Mouse (Mus musculus): ENCODE measurements around the gene Spry1. TPM values are rescaled to one million over a fixed set of nuclear protein-coding genes. Genes with fewer than 3 reads are reported as not detected.
A peak's percentile ranks its signal among the peaks of the same experiment; 100 is the strongest.

Gene Spry1
- polyA plus RNA-seq, 3 experiments from 2014 or later: 7.9 to 19.2 (median 16.0) TPM

DNA sequence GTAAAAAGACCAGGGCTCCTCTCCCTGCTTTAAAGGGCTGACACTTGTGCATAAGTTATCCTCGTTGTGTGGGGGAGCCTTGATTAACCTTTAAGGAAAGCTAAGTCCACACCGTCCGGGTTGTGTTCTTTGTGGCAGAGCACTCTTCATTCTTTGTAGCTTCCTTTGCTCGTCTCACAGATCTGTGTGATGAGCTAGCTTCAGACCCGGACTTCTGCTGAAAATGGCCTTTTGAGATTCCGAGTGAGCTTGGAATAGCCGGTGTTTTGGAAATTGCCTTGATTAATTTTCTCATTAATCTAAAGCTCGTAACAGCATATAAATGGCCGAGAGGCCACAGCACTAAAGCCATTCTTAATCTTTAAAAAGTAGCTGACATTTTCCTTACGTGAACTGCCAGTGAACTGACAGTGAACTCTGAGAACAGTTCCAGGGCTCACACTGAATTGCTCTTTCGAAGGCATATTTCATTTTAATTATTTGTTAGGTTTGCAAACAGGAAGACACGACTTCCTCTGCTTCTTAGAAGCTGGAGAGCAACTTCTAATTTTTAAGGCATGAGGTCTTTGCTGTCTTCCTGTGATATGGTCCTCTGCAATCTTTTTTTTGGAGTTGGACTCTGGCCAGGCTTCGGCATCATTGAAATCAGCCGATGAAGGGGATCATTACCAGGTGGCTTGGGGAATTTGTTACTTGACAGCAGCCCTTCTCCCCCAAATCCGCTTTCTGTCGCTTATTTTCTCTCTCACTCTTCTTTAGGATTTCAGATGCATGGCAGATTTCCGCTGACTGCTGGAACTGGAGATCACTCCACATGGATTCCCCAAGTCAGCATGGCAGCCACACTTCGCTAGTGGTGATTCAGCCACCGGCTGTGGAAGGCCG lies 2.3 kb downstream of the Spry1 start:
- ATAC-seq: no peak

DNA sequence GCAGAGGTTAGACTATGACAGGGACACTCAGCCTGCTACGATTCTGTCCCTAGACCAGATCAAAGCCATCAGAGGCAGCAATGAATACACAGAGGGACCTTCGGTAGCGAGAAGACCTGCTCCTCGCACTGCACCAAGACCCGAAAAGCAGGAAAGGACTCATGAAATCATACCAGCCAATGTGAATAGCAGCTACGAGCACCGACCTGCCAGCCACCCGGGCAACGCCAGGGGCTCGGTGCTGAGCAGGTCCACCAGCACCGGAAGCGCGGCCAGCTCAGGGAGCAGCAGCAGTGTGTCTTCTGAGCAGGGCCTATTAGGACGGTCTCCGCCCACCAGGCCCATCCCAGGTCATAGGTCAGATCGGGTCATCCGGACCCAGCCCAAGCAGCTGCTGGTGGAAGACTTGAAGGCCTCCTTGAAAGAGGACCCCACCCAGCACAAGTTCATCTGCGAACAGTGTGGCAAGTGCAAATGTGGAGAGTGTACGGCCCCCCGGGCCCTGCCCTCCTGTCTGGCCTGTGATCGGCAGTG lies 3.0 kb downstream of the Spry1 start:
- ATAC-seq: peak; percentile 11

DNA sequence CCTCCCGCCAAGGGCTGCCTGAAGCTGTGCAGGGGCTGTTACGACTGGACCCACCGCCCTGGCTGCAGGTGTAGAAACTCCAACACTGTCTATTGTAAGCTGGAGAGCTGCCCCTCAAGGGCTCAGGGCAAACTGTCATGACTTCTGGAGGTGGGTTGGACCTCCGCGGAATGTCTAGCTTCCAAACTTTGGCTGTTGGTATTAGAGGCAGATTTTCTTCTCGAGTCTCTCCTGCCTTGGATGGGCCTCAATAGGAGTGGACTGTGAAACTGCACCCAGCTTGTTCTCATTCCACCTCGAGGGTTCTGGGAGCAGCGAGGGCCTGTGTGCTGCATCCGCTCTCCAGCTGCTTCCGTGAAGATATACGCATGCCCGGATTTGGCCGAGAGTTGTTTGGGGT lies 3.7 kb downstream of the Spry1 start:
- ATAC-seq: no peak

DNA sequence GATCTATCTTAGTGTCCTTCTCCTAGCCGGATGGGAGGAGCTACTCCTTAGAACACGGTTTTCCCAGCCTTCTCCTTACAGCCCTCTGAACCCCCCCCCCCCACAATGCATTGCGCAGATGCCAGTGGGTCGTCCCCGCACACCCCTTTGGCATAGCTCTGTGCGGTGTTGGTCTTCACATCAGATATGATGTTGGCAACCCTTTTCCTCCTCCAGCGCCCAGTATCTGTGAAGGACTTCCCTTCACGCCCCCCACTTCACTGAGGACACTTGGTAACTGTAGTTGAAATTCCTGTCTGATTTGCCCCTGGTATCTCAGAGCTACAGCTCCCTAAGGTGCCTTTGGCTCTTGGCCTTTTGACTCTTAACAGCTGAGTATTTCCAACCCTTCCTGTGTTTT lies 4.2 kb downstream of the Spry1 start:
- no peak for ATAC-seq

DNA sequence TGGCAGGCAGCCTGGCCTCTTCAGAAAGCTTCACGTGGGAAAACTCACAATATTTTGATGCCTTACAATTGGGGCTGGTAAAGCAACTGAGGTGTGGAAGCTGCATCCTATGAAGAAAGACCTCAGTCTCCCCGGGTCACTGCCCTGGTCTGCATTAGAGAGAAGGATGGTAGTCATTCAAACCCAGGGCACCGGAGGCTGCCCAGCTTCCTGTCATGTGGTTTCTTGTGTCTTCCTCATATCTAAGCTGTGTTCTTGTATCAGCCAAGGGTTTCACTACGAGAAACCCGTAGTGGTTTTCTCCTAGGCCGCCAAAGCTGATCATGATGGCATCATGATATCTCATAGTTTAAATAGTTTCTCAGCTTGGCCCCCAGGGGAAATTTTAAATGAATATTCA lies 5.3 kb downstream of the Spry1 start:
- ATAC-seq: peak; percentile 56

DNA sequence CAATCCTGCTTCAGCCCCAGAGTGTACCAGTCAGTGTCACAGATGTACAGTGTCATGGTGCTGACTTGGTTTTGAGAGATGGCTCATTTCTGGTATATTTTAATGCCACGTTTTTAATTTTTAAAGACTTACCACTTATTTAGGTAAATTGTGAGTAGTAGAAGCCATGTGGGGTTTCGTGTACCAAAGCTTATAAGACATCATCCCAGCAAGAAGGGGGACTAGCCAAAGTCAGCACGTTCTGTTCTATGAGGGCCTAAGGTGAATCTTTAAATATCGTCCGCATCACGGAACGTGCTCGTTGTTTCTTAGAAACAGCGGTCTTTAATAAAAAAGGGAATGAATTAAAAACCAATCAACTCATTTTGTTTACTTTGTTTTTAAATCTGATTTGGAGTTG lies 6.5 kb downstream of the Spry1 start:
- no peak for ATAC-seq

DNA sequence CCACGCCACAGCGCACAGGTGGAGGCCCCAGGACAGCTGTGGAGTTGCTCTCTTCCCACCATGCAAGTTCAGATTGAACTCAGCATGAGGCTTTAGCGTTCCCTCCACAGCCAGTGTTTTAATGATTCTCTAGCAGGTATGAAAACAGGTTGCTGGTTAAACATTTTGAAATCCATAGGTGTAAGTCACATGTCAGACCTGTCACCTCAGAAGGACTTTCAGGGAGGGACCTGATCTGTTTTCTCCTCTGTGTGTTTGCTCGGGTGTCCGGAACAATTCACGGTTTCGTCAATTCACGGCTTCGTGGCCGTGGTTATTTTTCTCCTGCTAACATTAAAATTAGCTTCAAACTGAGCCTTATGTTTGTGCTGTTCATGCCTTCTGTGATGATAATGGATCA lies 7.5 kb downstream of the Spry1 start:
- no peak for ATAC-seq

DNA sequence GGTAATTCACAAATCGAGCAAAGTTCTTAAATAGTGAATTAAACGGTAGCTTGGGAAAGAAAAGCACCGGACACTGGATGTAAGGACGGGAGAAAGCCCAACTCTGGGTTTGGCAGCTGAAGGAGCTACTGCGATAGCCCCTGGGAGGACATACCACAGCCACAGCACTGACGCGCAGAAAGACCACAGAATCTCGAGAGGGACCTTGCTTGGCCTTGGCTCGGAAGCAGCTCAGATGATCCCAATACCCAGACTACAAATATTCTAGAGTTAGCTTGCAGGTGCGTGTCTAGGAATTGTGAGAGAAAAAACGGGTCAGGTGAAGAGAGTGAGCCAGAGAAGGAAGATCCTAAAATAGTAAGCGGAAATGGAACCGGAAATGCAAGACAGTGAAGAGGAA lies 8.5 kb downstream of the Spry1 start:
- no peak for ATAC-seq

DNA sequence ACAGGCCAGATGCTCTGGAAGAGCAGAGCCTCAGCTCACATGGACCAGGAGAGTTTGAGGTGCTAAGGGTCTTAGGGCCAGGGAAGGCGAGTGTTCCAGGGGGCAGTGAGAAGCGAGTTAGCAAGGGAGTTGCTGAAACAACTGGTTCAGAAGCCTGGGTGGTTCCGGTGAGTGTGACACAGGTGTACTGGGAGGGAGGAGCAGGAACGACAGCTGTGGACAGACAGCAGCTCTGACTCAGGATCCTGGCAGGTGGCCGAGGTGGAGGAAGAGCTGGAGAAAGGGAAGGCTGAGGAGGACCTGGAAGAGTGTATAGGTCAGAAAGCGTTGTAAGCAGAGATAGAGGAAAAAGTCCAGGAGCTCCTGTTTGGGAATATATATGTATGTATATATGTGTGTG lies 9.5 kb downstream of the Spry1 start:
- ATAC-seq: no peak

DNA sequence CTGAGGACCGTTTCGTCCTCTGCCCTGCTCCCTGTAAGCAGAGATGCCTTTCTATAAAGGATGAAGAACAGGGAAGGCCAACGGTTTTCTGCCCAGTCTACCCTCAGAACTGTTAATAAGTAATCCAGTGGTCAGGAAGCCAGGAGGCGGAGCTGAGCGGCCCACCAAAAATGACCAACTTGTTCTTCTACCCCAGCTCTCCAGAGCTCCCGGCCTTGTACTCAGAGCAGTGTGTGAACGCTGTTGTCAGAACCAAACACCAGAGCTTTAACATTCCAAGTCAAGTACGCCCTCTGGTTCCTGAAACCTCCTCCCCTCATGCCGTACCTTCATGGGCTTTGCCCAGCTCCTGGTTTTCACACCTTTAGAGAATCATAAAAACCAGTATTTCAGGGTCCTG lies 12.8 kb downstream of the Spry1 start:
- no peak for ATAC-seq

DNA sequence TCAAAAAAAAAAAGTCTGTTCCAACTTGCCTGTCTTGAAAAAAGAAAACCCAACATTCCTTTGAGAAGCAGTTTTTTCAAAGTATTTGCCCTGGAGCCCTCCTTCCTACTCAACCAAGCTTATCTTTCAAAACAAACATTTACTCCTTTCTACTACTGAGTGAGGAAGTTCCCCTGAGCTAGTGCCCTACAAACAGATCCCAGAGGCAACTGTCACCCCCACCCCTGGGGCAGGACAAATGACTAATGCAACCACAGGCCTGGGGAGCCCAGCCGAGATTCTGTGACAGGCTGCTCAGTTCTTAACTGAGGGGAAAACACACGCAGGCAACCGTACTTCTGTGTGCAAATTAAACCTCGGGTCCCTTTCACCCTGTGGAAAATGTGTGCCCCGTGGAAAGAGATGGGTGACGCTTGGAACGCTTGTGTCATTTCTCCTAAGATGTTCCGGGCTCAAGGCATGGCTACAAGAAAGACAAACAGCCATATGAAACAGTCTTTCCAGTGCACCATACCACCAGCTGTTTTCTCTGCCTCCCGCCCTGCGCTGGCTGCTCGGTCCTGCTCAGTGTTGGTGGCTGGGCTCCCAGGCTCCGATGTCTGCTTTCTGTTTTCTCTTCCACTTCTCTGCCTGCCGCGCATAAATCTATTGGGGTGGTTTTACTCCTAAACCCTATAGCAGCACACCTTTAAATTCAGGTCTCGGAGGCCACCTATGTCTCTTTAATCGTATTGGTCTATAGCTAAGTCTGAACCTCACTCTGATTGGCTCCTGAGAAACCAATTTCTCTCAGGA lies 14.4 kb downstream of the Spry1 start:
- ATAC-seq: peak; percentile 81

DNA sequence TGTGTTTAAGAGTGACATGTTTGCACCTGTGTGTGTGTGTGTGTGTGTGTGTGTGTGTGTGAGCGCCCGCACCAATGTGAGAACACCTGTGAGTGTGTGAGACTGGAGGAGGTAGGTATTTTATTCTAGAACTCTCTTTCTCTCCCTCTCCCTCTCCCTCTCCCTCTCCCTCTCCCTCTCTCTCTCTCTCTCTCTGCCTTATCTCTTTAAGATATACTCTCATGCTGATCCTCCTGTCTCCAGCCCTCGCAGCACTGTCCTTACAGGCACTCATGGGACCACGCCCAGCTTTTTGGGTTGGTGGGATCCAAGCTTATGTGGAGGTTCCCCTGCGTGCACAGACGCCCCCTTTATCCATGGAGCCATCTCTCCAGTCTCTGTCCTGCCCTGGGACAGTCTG lies 15.0 kb downstream of the Spry1 start:
- ATAC-seq: peak; percentile 4

DNA sequence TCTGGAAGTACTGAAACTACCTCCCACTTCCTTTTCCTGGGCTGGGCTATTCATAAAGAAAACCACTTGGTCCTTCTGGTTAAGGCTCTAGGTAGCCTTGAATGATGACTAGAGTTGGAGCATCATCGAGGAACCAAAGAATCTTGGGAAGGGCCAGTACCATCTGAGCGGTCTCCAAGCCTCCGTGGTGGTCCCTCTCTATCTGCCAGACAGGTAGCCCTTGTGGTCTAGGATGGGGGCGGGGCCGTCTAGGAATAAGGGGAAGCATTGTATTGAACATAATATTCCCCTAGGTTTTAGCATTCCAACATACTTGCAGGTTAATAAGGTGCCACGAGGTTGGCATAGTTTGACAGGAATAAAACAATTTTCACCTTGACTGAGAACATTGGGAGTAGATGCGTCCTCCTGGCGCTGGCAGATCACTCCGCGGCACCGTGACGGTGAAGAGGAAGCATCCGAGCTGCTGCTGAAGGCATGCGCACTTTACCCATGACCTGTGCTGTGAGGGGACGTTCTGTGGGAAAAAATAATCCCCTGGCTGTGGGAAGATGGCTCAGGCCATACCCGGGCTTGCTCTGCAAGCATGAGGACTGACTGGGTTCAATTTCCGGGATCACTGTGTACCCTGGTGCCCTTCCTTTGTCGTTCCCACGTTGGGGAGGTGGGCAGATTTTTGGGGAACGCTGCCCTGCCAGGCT lies 16.3 kb downstream of the Spry1 start:
- no peak for ATAC-seq

DNA sequence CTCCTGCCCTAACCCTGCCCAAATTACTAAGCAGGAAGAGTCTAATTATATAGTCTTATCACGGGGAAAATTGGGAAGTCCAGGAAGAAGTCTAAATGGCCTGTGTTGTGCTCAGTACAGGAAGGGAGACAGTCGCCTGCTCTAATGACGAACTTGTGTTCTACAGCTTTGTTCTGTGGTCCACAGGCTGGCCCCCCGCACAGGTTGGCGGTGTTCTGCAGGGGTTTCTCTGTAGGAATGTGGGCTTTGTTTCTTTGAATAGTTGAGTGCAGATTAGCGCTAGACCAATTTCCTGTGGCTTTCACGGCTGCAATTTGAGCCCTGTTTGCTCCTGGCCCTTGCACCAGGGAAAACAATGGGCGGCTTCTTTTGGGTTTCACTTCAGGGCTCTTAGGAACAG lies 17.3 kb downstream of the Spry1 start:
- ATAC-seq: no peak

DNA sequence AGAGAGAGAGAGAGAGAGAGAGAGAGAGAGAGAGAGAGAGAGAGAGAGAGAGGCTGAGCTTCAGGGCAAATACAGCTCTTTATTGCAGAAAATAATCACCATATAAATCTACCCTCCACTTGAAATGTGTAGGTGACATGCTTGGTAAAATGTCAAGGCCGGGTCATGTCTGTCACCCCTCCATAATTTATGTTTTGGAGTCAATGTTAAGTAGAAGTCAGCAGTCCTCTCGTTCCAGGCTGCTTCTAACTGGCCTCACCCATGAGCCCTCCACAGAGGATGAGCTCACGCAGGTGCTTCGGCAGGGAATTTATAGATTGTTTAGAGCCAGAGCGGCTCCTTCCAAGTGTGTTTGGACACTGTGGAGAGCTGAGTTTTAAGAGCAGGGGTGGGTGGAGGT lies 18.4 kb downstream of the Spry1 start:
- no peak for ATAC-seq

DNA sequence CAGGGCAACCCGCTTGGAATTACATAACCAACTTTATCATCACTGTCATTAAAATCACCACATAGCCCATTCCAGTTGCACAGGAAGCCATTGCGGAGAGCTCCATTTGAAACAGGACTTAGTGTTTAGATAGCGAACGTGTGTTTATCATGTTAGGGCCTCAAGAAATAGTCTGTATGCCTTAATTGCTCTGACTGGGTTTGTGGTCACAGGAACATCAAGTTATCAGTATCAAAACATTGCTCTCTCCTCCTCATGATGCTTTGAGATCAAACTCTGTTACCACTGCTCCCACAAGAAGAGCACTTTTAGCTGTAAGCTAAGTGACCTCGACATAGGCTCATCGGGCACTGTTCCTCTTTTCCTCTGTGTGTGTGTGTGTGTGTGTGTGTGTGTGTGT lies 19.9 kb downstream of the Spry1 start:
- no peak for ATAC-seq

DNA sequence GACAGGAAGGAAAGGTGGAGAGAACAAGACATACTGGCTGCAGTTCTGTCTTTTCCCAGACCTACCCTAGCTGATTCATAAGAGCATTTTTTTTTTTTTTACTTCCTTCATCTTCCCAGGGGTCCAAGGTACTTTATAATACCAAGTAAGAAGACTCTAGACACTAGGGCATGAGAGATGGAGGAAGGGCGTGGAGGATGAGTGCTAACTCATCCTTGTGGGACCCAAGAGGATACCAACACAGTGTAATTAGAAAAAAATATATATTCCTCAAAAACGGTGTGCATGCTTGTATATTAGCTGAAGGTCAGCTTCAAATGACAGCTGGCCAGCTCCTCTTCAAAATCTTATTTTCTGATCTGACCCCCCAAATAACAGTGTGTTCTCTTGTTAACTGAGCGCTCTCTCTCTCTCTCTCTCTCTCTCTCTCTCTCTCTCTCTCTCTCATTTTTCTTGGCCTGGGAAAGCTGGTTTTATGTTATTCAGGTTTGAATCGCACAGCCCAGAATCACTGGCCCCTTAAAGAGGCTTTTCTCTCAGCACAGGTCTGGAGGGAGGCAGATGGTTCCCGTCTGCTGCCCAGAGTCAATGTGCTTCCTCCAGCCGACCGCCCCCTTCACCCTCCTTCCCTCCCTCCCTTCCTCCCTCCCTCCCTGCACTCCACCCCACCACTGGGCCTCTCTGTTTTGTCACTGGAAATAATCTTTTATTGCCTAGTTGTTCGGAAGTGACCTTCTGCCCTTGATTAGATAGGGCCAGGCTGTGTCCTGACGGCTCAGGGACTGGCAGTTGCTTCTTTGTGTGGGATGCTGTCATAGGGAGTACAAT lies 26.8 kb downstream of the Spry1 start:
- no peak for ATAC-seq

DNA sequence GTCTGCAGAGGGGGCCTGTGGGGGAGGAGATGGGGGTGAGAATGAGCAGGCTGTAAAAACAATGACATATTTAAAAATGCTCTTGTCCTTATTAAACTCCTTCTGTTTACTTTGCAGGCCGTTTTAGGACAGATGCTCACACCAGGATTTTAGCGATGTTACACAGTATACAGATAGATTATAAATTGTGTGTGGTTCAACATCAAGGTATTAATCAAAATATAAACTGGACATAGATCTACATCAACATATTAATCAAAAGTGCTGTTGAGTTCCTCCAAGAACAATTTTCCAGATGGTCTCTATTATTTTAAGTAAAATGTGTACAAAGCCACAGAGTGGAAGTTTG lies 27.3 kb downstream of the Spry1 start:
- no peak for ATAC-seq

DNA sequence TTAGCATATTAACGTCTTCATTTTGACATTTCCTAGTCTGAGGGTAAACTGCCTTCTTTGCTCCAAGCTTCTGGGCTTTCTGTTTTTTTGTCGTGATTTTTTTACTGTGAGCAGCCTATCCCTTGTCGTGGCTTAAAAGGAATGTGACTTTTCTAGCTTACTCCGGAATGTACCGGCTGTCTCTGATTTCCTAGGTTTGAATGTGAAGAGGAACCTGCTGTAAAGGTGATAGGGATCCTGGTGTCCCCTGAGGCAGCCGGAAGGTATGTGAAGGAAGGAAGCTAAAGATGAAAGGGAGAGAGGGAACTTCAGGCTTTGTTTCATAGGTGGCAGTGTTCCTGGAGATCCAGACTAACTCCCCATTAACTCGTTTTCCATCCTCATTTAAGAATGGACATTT lies 28.0 kb downstream of the Spry1 start:
- ATAC-seq: no peak

DNA sequence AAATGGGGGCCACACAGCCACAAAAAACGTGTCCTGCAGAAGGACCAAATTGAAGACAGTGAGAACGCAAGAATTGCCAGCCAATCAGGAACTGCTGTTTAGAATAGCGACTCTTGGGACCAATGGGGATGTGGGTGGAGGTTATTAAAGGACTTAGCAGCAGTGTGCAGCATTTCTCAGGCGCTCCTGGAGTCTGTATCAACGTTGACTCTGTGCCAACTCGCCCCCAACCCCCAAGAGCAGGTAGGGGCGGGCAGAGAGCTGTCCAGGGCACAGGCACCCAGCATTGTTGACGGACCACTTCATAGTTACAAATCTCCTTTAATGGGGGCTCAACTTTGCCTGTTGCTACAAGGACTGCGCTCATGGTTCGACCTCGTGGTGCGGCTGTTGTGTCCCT lies 28.9 kb downstream of the Spry1 start:
- no peak for ATAC-seq

DNA sequence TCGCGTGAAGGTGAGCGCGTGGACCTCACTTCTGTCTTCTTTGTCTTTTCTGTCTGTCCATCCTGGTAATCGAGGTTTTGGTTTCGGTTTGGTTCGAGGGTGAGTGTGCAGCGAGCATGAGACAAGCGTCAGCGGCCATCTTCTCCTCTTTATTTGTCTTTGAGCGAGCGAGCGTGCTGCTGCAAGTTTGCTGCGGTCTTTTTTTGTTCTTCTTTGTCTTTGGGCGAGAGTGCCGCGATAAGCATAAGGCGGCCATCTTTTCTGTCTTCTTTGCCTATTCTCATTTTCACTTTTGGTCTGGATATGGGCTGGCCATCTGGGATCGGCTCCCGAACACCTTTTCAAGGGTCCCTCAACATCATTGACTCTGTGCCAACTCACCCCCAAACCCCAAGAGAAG lies 29.4 kb downstream of the Spry1 start:
- ATAC-seq: no peak

DNA sequence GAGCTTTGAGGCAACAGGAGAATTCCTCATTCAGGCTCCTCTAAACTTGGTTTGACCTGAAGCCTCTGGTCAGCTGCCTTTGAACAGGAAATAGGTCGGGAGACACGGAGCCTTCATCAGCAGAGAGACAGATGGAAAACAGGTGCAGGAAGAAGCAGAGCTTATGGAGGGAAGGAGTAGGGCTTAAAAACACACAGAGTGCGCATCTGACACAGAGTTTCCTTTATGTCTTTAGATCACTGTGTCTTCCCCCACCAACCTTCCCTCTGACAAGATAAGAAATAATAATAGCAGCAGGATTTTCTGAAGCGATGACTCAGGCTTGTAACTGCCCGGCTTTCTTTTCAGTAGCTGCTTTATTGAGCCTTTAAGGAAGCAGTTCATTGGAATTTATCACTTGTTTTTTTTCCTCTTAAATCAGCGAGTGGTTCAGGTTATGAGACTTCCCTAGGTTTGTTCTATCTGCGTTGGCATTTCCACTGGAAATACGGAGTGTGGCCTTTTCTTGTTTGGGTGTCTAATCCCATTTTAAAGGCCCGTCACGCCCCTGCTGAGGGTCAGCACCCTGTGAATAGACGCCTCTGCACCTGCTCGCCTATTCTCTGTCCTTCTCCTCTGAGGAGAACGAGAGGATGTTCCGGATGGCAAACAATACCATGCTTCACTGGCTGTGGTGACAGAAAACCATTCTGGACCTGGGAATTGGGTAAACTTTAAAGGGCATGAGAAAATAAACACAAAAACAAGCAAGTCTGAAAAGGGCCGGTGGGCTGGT lies 32.7 kb downstream of the Spry1 start:
- peak; percentile 60 for ATAC-seq

Data from inflammation-experienced regulatory T-cells, adult 6 months (primary cell).